Comparison of ENCODE assay signal across 33 mouse cellular contexts in the genomic region with DNA sequence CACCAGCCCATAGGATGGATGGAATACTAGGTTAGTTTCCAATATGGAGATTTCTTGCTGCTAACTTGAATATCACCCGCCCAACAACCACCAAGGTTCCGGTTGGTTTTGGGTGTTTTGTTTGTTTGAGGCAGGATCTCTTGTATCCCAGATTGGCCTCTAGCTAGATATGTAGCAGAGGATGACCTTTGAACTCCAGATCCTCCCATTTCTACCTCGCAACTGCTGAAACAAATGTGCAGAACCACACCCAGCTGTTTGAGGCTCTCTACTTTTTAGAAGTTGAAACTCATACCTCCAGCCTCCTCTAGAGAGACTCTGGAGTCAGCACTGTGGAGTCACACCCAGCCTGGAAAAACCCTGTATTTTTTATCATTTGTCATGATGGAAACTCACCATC. TPM values are rescaled to one million over a fixed set of nuclear protein-coding genes. Genes with fewer than 3 reads are reported as not detected.
"Had no signal": no experiment of that assay in that cellular context is flagged by ENCODE, and none has a peak within 500 bp of the region (broad histone marks: within the 10 kb centered on the region; RNA-seq: fewer than 3 reads in every experiment).

No protein-coding gene starts in this region.

- H3K4me2 ChIP-seq: liver, embryonic 12.5 days; liver, embryonic 15.5 days; midbrain, embryonic 13.5 days; neural tube, embryonic 13.5 days had no signal

- H3K27ac ChIP-seq: kidney, postnatal 0 days; left cerebral cortex, adult 2 months; liver, embryonic 12.5 days; liver, embryonic 15.5 days; macrophage; midbrain, embryonic 13.5 days; neural tube, embryonic 13.5 days had no signal

- H3K9me3 ChIP-seq: liver, embryonic 12.5 days; liver, embryonic 15.5 days; midbrain, embryonic 13.5 days; neural tube, embryonic 13.5 days had no signal

- DNase-seq: kidney, adult 11 months; kidney, adult 9 months; kidney, postnatal 36 days; layer of hippocampus, postnatal 36 days; lung, adult 2 months; retina, postnatal 1 day; right cerebral cortex, postnatal 25 days; thymus, adult 18-20 months; thymus, postnatal 36 days had no signal

- H3K27me3 ChIP-seq: liver, embryonic 12.5 days; liver, embryonic 15.5 days; midbrain, embryonic 13.5 days; neural tube, embryonic 13.5 days had no signal

- H3K4me3 ChIP-seq: left cerebral cortex, adult 2 months; liver, embryonic 12.5 days; liver, embryonic 15.5 days; midbrain, embryonic 13.5 days; myocyte; neural tube, embryonic 13.5 days had no signal

- H3K4me1 ChIP-seq: midbrain, embryonic 13.5 days; neural tube, embryonic 13.5 days had no signal

- H3K9ac ChIP-seq: liver, embryonic 12.5 days; liver, embryonic 15.5 days; midbrain, embryonic 13.5 days; neural tube, embryonic 13.5 days had no signal

- ATAC-seq: inflammation-experienced regulatory T-cells, adult 6 months; liver, embryonic 12.5 days; midbrain, embryonic 13.5 days; midbrain, embryonic 16.5 days had no signal

- H3K36me3 ChIP-seq: liver, embryonic 12.5 days; liver, embryonic 15.5 days; midbrain, embryonic 13.5 days; neural tube, embryonic 13.5 days had no signal

RNA-seq across cellular contexts. Expression of gene Sdr9c7, which starts 0.8 kb away (rescaled TPM):
- total RNA-seq: layer of hippocampus, adult 8-10 months; layer of hippocampus, postnatal 10 days; layer of hippocampus, postnatal 36 days; left cerebral cortex, adult 2 months; left cerebral cortex, postnatal 10 days; left cerebral cortex, postnatal 36 days; megakaryocyte, adult 5-6 weeks; monocyte, adult 5-6 weeks; neutrophil, adult 5-6 weeks had no signal
- polyA plus RNA-seq: inflammation-experienced regulatory T-cells, adult 6 months; kidney, postnatal 0 days; limb, embryonic 11.5 days; liver, embryonic 12.5 days; liver, embryonic 15.5 days; lung, embryonic 16.5 days; macrophage; midbrain, embryonic 13.5 days; midbrain, embryonic 16.5 days; myocyte; neural tube, embryonic 13.5 days had no signal

RNA-seq across cellular contexts. Expression of gene Rdh7, which starts 8.9 kb away (rescaled TPM):
- total RNA-seq: layer of hippocampus, adult 8-10 months; layer of hippocampus, postnatal 10 days; layer of hippocampus, postnatal 36 days; left cerebral cortex, adult 2 months; left cerebral cortex, postnatal 10 days; left cerebral cortex, postnatal 36 days; megakaryocyte, adult 5-6 weeks; monocyte, adult 5-6 weeks; neutrophil, adult 5-6 weeks had no signal
- polyA plus RNA-seq: inflammation-experienced regulatory T-cells, adult 6 months; limb, embryonic 11.5 days; liver, embryonic 12.5 days; lung, embryonic 16.5 days; macrophage; midbrain, embryonic 13.5 days; midbrain, embryonic 16.5 days; myocyte; neural tube, embryonic 13.5 days; testis, adult 2 months; urinary bladder, adult 2 months had no signal

RNA-seq across cellular contexts. Expression of gene Rdh16f2, which starts 31.2 kb away (rescaled TPM):
- total RNA-seq: layer of hippocampus, adult 8-10 months; layer of hippocampus, postnatal 10 days; layer of hippocampus, postnatal 36 days; left cerebral cortex, adult 2 months; left cerebral cortex, postnatal 10 days; left cerebral cortex, postnatal 36 days; megakaryocyte, adult 5-6 weeks; monocyte, adult 5-6 weeks; neutrophil, adult 5-6 weeks had no signal
- polyA plus RNA-seq: inflammation-experienced regulatory T-cells, adult 6 months; limb, embryonic 11.5 days; limb, embryonic 14.5 days; liver, embryonic 12.5 days; lung, adult 2 months; lung, embryonic 16.5 days; macrophage; midbrain, embryonic 13.5 days; midbrain, embryonic 16.5 days; neural tube, embryonic 13.5 days; urinary bladder, adult 2 months had no signal

RNA-seq across cellular contexts. Expression of gene Rdh19, which starts 47.8 kb away (rescaled TPM):
- total RNA-seq: layer of hippocampus, adult 8-10 months; layer of hippocampus, postnatal 10 days; layer of hippocampus, postnatal 36 days; left cerebral cortex, adult 2 months; left cerebral cortex, postnatal 10 days; left cerebral cortex, postnatal 36 days; megakaryocyte, adult 5-6 weeks; monocyte, adult 5-6 weeks; neutrophil, adult 5-6 weeks had no signal
- polyA plus RNA-seq: inflammation-experienced regulatory T-cells, adult 6 months; limb, embryonic 11.5 days; limb, embryonic 14.5 days; liver, embryonic 12.5 days; lung, adult 2 months; lung, embryonic 16.5 days; macrophage; midbrain, embryonic 13.5 days; midbrain, embryonic 16.5 days; myocyte; neural tube, embryonic 13.5 days; spleen, adult 2 months; stomach, embryonic 16.5 days; testis, adult 2 months; urinary bladder, adult 2 months had no signal
